Mouse (Mus musculus): Measurements from ENCODE around the gene Kcnh6. TPM values are rescaled to one million over a fixed set of nuclear protein-coding genes. Genes with fewer than 3 reads are reported as not detected.

The Kcnh6 gene
- polyA plus RNA-seq (2014; fragmentation: Illumina TruSeq; extraction: RNeasy Lipid Tissue Mini Kit (QIAGEN cat#74804)) = not detected

DNA sequence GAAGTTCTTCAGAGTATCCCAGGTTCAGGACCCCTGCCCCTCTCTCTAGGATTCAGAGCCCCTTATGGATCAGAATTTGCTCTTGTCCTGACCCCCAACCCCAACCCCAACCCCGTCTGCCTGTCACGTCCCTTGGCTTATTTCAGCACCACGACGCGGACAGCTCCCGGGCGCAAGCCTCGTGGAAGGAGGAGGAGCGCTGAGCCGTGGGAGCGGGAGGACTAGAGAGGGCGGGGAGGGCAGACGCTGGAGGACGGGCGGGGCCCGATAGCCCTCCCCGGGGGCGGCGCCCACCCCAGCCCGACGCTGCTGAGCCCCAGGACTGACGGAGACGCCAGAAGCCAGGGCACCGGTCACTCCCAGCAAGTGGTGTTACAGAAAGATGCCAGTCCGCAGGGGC lies at the start of gene Kcnh6:
Kcnh6 (plus strand) TSS at position 304 of the 400 bp plus-strand sequence.

DNA sequence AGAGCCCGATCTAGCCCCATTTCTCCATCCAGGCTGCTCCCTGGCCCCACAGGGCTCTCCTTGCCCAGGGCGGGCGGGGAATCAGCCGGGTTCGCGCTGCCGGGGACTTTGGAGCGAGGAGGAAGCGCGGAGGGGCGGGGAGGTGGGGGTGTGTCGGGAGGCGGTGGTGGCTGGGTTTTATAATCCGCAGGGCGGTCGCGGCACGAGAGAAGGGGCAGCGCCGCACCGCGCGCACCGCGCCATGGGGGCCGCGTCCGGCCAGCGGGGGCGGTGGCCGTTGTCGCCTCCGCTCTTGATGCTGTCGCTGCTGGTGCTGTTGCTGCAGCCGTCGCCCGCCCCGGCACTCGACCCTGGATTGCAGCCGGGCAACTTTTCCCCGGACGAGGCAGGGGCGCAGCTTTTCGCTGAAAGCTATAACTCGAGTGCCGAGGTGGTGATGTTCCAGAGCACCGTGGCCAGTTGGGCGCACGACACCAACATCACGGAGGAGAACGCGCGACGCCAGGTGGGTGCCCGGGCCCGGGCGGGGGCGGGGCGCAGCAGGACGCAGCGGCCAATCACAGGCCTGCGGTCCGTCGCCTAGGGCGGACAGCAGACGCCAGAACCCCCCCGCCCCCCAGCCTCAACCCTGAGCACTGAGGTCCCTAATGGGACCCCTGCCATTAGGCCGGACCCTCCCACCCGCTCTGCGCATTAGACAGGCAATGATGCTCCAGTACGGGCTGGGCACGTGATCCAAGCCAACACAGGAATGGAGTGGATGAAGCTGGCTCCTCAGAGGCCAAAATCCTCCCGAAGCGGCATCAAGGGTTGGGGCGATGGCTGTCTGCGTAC lies 40.0 kb upstream of the Kcnh6 start, which contains the start of gene Ace:
Ace (plus strand) TSS at position 205 of the 834 bp plus-strand sequence.

DNA sequence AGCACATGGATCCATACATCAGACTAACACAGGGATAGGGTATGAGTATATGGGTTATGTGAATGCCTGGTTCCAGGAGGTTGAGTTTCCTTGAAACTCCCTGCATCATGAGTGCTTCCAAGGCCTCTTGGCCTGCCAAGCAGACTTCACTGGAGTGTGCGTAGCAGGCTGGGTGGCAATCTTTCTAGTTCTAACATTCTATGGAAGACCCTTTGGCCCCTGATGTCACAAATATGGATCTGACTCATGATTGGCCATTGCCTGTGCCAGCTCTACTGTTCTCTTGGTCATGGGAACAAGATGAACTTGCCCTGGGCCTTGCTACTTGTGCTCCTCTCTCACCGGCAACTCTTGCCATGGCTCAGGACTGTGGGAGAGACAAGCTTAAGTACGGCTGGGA lies 13.5 kb upstream of the Kcnh6 start, which contains the start of gene Ace3:
Ace3 (plus strand) TSS at position 301 of the 400 bp plus-strand sequence.

DNA sequence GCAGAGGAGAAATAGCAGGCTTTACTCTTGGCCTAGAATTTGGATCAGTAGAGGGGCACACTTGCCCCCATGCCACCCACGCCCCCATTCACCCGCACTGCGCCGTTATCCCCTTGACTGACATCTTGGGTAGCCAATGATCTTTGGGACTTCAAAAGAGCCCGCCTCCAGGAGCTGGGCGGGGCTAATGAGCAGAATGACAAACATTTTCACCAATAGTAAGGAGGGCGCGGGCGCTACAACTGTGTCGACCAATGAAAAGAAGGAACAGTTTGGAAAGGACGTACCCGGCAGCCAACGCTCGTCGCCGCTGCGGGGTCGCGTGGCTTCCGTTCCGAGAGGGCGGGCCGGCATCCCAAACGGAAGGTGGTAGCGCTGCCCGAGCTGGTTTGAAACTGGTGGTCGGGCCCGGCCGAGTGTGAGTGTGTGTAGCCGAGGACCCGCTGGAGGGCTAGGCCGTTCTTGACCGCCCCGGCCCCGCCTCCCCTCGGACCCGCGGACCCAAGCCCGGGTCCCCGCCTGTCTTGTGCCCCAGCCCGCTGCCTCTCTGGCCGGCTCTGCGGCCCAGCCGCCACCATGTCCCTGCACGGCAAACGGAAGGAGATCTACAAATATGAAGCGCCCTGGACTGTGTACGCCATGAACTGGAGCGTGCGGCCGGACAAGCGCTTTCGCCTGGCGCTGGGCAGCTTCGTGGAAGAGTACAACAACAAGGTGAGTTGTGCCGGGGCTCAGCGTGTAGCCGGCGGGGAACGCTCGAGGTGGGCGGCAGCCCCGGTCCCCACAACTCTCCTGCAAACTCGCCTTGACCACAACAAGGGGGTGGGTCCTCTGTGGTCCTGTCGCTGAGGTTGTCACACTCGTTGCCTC lies 28.9 kb downstream of the Kcnh6 start, which contains the start of gene Dcaf7:
Dcaf7 (plus strand) TSS at position 325 of the 870 bp plus-strand sequence.

DNA sequence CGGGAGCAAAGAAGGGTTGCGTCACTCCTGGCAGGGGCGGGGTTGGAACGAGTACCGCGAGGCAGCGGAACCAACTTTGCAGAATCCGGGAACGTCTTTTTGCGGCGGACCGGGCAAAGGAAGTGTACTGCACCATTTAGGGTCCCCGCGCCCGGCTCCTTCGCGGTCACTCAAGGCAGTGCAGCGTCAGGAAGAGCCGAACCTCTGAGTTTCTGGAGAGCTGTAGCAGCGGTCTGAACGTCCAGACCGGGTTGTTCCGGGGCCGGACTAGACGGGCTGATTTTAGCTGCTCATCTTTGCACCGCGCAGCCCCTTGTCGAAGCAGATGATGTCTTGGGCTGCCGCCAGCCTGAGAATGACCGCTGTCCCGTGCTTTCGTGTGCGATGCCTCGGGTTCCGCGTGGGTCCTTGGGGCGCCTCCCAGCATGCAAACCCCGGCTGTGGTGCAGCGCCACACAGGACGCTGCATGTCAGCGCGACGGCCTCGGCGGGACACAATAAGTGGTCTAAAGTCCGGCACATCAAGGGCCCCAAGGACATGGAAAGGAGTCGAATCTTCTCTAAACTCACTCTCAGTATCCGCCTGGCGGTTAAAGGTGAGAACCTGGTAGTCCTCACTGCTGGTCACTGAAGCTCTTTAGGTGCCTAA lies 58.1 kb downstream of the Kcnh6 start, which contains the start of gene Taco1:
Taco1 (plus strand) TSS at position 139 of the 649 bp plus-strand sequence.

Other genes with a start within 250 kb of the Kcnh6 start
- 6.7 TPM for gene Cyb561, start 54.8 kb upstream of the Kcnh6 start, polyA plus RNA-seq (2014; fragmentation: Illumina TruSeq; extraction: RNeasy Lipid Tissue Mini Kit (QIAGEN cat#74804))
- gene Ace, start 40.2 kb upstream of the Kcnh6 start, polyA plus RNA-seq (2014; fragmentation: Illumina TruSeq; extraction: RNeasy Lipid Tissue Mini Kit (QIAGEN cat#74804)) = 5.1 TPM
- not detected for gene Ace3, start 13.4 kb upstream of the Kcnh6 start, polyA plus RNA-seq (2014; fragmentation: Illumina TruSeq; extraction: RNeasy Lipid Tissue Mini Kit (QIAGEN cat#74804))
- gene Dcaf7, start 28.7 kb downstream of the Kcnh6 start, polyA plus RNA-seq (2014; fragmentation: Illumina TruSeq; extraction: RNeasy Lipid Tissue Mini Kit (QIAGEN cat#74804)) = 49.1 TPM
- 6.9 TPM for gene Taco1, start 57.9 kb downstream of the Kcnh6 start, polyA plus RNA-seq (2014; fragmentation: Illumina TruSeq; extraction: RNeasy Lipid Tissue Mini Kit (QIAGEN cat#74804))
- gene Map3k3, start 76.5 kb downstream of the Kcnh6 start, polyA plus RNA-seq (2014; fragmentation: Illumina TruSeq; extraction: RNeasy Lipid Tissue Mini Kit (QIAGEN cat#74804)) = 10.9 TPM
- not detected for gene Gm10840, start 152.7 kb downstream of the Kcnh6 start, polyA plus RNA-seq (2014; fragmentation: Illumina TruSeq; extraction: RNeasy Lipid Tissue Mini Kit (QIAGEN cat#74804))
- 2.9 TPM for gene Limd2, start 152.7 kb downstream of the Kcnh6 start, polyA plus RNA-seq (2014; fragmentation: Illumina TruSeq; extraction: RNeasy Lipid Tissue Mini Kit (QIAGEN cat#74804))
- 13.3 TPM for gene Strada, start 194.0 kb downstream of the Kcnh6 start, polyA plus RNA-seq (2014; fragmentation: Illumina TruSeq; extraction: RNeasy Lipid Tissue Mini Kit (QIAGEN cat#74804))
- 161 TPM for gene Ccdc47, start 208.2 kb downstream of the Kcnh6 start, polyA plus RNA-seq (2014; fragmentation: Illumina TruSeq; extraction: RNeasy Lipid Tissue Mini Kit (QIAGEN cat#74804))
- 70.3 TPM for gene Ddx42, start 208.8 kb downstream of the Kcnh6 start, polyA plus RNA-seq (2014; fragmentation: Illumina TruSeq; extraction: RNeasy Lipid Tissue Mini Kit (QIAGEN cat#74804))
- 23.5 TPM for gene Ftsj3, start 248.0 kb downstream of the Kcnh6 start, polyA plus RNA-seq (2014; fragmentation: Illumina TruSeq; extraction: RNeasy Lipid Tissue Mini Kit (QIAGEN cat#74804))
- gene Psmc5, start 248.0 kb downstream of the Kcnh6 start, polyA plus RNA-seq (2014; fragmentation: Illumina TruSeq; extraction: RNeasy Lipid Tissue Mini Kit (QIAGEN cat#74804)) = 23.1 TPM

All from ovary, adult 10 weeks (tissue).